Mouse (Mus musculus) kidney, embryonic 14.5 days (tissue): ENCODE measurements around the gene Matk. TPM values are rescaled to one million over a fixed set of nuclear protein-coding genes. Genes with fewer than 3 reads are reported as not detected.
A peak's percentile ranks its signal among the peaks of the same experiment; 100 is the strongest.
"Not testable (repeated sequence)": the region's sequence is repeated elsewhere in the genome, so short reads cannot be mapped to it uniquely, and the experiment has no call there.

Experiments used
- ATAC-seq: fragments of 200-750 bp; cut with Nextera tagmentation; 2 replicates; pipeline ENCODE4 v1.8.0; 2017; ENCODE audit warnings: moderate number of reproducible peaks, mild to moderate bottlenecking, moderate TSS enrichment, moderate library complexity; ENCODE audit not compliant: low FRiP score, low TSS enrichment
- H3K27ac ChIP-seq: fragments of 300-500 bp; sonication (generic); 2 replicates; pipeline ENCODE4 v1.5.1; 2014; ENCODE audit warnings: low read depth, mild to moderate bottlenecking, low read length, moderate library complexity, mixed read lengths
- H3K27me3 ChIP-seq: fragments of 300-500 bp; sonication (generic); 2 replicates; pipeline ENCODE4 v1.6.1; 2014; ENCODE audit warnings: mild to moderate bottlenecking, low read length; ENCODE audit not compliant: control insufficient read depth, insufficient read depth
- H3K36me3 ChIP-seq: fragments of 300-500 bp; sonication (generic); 2 replicates; pipeline ENCODE4 v1.6.1; 2014; ENCODE audit warnings: low read length, mixed read lengths; ENCODE audit not compliant: control insufficient read depth, insufficient read depth
- H3K4me1 ChIP-seq: fragments of 300-500 bp; sonication (generic); 2 replicates; pipeline ENCODE4 v1.6.1; 2014; ENCODE audit warnings: low read length, mixed read lengths; ENCODE audit not compliant: control insufficient read depth, insufficient read depth
- H3K4me2 ChIP-seq: fragments of 300-500 bp; sonication (generic); replicated peaks from 2 replicates; pipeline ENCODE4 v1.6.1; 2014; ENCODE audit warnings: low read depth, mild to moderate bottlenecking, low read length
- H3K4me3 ChIP-seq: fragments of 300-500 bp; sonication (generic); 2 replicates; pipeline ENCODE4 v1.5.1; 2014; ENCODE audit warnings: mild to moderate bottlenecking, low read length
- H3K9ac ChIP-seq: fragments of 300-500 bp; sonication (generic); 2 replicates; pipeline ENCODE4 v1.6.1; 2014; ENCODE audit warnings: low read depth, mild to moderate bottlenecking, low read length, moderate library complexity
- H3K9me3 ChIP-seq: fragments of 300-500 bp; sonication (generic); 2 replicates; pipeline ENCODE4 v1.6.1; 2016; ENCODE audit warnings: low read length; ENCODE audit not compliant: control insufficient read depth
- WGBS: fragments of 180-500 bp; shearing (Covaris S2); extraction: QIAGEN DNeasy Blood & Tissue Kit; methylation state at CpG from one replicate; pipeline ENCODE4 v1.1.7; 2014; 5-methylcytosine and 5-hydroxymethylcytosine counted together
- polyA plus RNA-seq: library from polyadenylated mRNA; unstranded; fragments of >200 nt; fragmentation: Nextera tagmentation; extraction: Ambion mirVana; gene quantifications from 2 replicates; pipeline ENCODE4 v1.2.1, GENCODE M21; 2014

Gene Matk
- 5.4 and 7.0 TPM in 2 replicates for polyA plus RNA-seq

DNA sequence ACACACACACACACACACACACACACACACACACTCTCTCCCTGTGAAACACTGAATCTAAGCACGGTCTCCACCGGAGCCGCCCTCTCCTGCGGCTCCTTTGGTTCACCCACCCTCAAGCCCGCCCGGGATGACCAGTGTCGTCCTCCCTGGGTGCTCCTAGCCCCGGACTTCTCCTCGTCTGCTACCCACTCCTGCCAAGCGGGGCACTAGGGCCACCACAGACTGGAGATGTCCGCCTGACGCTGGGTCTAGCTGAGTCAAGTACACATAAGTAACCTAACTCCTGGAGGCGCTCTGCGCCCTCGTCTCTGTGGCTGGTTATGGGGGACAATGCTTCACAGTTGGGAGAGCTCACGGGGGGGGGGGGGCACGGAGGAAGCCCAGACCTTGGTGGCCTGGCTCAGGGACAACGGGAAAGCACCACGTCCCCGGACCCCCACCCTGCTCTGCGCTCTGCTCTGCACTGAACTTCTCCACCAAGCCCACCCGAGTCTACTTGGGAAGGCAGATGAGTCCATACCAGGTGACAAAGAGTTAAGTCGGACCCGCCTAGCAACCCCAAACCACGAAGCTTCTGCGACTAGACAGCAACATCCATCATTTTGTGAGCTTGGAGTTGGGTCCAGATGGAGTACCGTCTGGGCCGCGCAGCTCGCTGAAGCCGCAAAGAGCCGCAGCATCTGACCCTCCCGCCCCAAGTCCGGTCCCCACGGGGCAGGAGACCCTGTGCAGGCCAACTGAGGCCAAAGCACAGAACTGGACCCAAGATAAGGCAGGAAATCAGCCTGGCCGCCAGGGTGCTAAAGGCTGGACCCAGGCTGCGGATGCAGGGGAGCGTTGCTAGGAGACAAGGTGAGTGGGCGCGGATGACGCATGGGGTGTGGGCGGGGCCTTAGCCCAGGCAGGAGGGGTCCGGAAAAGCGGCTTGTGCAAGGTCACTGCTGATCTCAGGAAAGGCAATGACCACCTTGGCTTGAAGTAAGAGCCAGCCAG is at the start of gene Matk:
TSS of gene Matk (plus strand) at position 512 of the 996 bp plus-strand sequence.
- 10% methylated on average over 44 of the region's 44 CpGs for WGBS
- Histone ChIP-seq H3K27ac (no peak within 1 kb of the TSS), H3K9ac (no peak within 1 kb of the TSS)

DNA sequence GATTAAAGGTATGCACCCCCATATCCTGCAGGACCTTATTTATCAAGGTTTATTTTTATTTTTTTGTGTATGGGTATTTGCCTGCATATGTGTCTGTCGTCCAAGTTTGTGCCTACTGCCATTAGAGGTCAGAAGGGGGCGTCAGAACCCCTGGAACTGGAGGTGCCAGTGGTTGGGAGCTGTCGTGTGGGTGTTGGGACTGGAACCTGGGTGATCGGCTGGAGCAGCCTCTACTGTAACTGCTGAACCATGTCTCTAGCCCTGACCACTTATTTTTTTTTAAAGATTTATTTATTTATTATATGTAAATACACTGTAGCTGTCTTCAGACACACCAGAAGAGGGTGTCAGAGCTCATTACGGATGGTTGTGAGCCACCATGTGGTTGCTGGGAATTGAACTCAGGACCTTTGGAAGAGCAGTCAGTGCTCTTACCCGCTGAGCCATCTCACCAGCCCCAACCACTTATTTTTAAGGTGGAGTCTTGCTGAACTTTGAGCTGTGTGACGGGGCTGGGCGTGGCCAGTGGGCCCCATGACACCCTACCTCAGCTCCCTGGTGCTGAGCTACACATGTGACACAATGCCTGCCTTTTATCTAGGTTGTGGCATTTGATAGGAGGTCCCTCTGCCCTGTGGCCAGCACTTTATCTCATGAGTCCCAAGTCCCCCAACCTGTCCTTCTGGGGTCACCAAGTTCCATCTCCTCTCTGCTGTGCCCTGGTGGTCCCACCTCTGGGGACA is 49.6 kb upstream of the Matk start:
- Histone ChIP-seq H3K4me1 (no peaks in the 10 kb centered on the region), H3K4me3 (no peak overlapping the region), H3K27me3 (no peaks in the 10 kb centered on the region; the same call in none of the 2 replicates), H3K4me2 (no peak overlapping the region), H3K9me3 (no peaks in the 10 kb centered on the region), H3K27ac (no peak overlapping the region), H3K36me3 (no peaks in the 10 kb centered on the region), H3K9ac (no peak overlapping the region)
- no peak for ATAC-seq
- 72% methylated on average over 8 of the region's 8 CpGs for WGBS

More for the DNA sequence above, at the start of gene Matk:
- peak; percentile 38; the same call in 1 of the 2 replicates for ATAC-seq
- Histone ChIP-seq H3K9me3 (no peaks in the 10 kb centered on the region), H3K4me3 (peak within 1 kb of the TSS; percentile 8; the same call in 1 of the 2 replicates), H3K4me1 (0 out of 2 replicates have a peak, but pooled peaks cover 5% of the 10 kb centered on the region), H3K36me3 (no peaks in the 10 kb centered on the region), H3K4me2 (no peak within 1 kb of the TSS), H3K27me3 (peaks cover 41% of the 10 kb centered on the region)

DNA sequence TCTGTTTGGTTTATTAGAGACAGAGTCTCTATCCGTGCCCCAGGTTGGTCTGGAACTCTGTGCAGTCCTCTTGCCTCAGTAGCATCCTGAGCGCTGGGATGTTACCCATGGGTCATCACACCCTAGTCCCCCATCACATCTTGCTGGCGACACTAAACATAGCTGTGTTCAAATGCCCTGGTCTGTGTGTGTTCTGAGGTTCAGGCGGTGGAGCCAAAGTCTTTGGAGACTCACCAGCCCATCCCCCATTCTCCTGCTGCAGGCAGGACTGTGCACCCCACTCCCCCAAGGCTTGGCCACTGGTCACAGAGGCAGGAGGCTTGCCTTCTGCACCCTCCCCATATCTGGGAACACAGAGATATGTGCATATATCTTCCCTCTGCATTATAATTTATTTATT is 48.6 kb upstream of the Matk start:
- 73% methylated on average over 4 of the region's 4 CpGs for WGBS
- ATAC-seq, result no peak
- Histone ChIP-seq H3K9me3 (no peaks in the 10 kb centered on the region), H3K9ac (no peak overlapping the region), H3K27ac (no peak overlapping the region), H3K36me3 (no peaks in the 10 kb centered on the region), H3K4me3 (no peak overlapping the region), H3K27me3 (no peaks in the 10 kb centered on the region; the same call in none of the 2 replicates), H3K4me2 (no peak overlapping the region), H3K4me1 (no peaks in the 10 kb centered on the region)

DNA sequence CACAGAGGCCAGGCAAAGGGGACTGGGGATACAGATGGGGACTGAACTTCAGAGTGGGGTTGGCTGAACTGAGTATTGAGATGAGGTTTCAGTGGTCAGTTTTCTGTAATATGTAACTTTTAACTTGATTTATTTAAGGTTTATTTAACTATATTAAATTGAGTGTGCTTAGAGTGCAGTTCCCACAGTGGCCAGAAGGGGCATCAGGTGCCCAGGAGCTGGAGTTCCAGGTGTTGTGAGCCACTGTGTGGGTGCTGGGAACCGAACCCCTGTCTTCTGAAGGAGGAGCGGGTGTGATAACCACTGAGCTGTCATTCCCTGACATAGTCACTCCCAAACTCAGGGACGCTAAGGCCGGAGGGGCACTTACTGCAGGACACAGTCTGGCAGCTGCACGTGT is 42.6 kb upstream of the Matk start:
- WGBS, result 96% methylated on average over 5 of the region's 5 CpGs
- H3K9me3 ChIP-seq, result no peaks in the 10 kb centered on the region; the same call in 1 of the 2 replicates
- H3K9ac ChIP-seq, result no peak overlapping the region
- H3K4me3 ChIP-seq, result no peak overlapping the region
- H3K36me3 ChIP-seq, result no peaks in the 10 kb centered on the region
- H3K27me3 ChIP-seq, result no peaks in the 10 kb centered on the region
- H3K27ac ChIP-seq, result no peak overlapping the region
- no peak overlapping the region for H3K4me2 ChIP-seq
- H3K4me1 ChIP-seq, result no peaks in the 10 kb centered on the region
- no peak for ATAC-seq

DNA sequence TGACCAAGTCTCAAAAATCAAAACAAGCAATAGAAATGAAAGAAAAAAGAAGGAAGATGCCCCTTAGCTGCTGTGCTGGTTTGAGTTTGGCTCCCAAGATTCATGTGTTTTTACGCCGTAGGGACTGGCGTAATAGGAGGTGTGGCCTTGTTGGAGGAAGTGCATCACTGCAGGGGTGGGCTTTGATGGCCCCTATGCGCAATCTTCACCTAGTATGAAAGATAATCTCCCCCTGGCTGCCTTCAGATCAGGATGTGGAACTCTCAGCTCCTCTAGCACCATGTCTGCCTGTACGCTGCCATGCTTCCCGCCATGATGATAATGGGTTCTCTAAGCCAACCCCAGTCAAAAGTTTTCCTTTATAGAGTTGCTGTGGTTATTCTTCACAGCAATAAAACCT is 36.5 kb upstream of the Matk start:
- no peaks in the 10 kb centered on the region for H3K9me3 ChIP-seq
- H3K9ac ChIP-seq, result no peak overlapping the region
- H3K27me3 ChIP-seq, result no peaks in the 10 kb centered on the region
- no peak overlapping the region for H3K27ac ChIP-seq
- H3K4me2 ChIP-seq, result no peak overlapping the region
- no peak for ATAC-seq
- H3K4me1 ChIP-seq, result no peaks in the 10 kb centered on the region
- H3K4me3 ChIP-seq, result no peak overlapping the region
- 89% methylated on average over 6 of the region's 6 CpGs for WGBS
- H3K36me3 ChIP-seq, result no peaks in the 10 kb centered on the region

DNA sequence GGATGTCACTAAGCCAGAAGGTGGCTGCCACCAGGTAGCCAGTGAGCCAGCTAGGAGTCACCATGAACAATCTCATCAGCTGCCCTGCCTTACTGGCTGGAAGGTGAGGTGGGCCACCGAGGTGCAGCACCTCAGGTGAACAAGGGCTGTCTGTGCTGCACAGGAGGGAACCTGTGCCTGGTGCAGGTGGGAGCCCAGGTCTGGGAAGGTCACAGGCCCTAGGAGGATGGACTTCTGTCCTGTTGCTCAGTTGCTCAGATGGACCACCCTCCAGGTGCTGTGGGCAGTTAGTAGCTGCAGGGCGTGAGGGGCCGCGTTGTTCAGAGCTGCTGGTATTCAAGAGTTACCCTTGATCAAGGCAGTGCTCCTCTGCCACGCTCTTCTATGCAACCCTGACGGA is 35.9 kb upstream of the Matk start:
- H3K27ac ChIP-seq, result no peak overlapping the region
- H3K9ac ChIP-seq, result no peak overlapping the region
- H3K4me1 ChIP-seq, result no peaks in the 10 kb centered on the region
- no peaks in the 10 kb centered on the region for H3K27me3 ChIP-seq
- no peak overlapping the region for H3K4me3 ChIP-seq
- H3K4me2 ChIP-seq, result no peak overlapping the region
- no peak for ATAC-seq
- no peaks in the 10 kb centered on the region for H3K36me3 ChIP-seq
- 82% methylated on average over 6 of the region's 6 CpGs for WGBS
- H3K9me3 ChIP-seq, result no peaks in the 10 kb centered on the region

DNA sequence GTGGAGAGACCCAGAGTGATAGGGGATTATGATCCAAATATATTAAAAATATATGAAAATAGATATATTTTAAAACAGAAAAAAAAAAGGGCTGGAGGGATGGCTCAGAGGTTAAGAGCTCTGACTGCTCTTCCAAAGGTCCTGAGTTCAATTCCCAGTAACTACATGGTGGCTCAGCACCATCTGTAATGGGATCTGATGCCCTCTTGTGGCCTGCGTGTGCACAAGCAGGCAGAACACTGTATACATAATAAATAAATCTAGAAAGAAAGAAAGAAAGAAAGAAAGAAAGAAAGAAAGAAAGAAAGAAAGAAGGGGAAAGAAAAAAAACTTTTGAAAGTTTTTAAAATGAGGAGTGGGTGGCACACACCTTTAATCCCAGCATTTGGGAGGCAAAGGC is 35.5 kb upstream of the Matk start:
- H3K27me3 ChIP-seq, H3K9ac ChIP-seq, ATAC-seq, H3K9me3 ChIP-seq, H3K27ac ChIP-seq, H3K4me2 ChIP-seq, H3K36me3 ChIP-seq, H3K4me3 ChIP-seq, H3K4me1 ChIP-seq: not testable (repeated sequence)
- WGBS, result 18% methylated on average over 1 of the region's 1 CpGs

DNA sequence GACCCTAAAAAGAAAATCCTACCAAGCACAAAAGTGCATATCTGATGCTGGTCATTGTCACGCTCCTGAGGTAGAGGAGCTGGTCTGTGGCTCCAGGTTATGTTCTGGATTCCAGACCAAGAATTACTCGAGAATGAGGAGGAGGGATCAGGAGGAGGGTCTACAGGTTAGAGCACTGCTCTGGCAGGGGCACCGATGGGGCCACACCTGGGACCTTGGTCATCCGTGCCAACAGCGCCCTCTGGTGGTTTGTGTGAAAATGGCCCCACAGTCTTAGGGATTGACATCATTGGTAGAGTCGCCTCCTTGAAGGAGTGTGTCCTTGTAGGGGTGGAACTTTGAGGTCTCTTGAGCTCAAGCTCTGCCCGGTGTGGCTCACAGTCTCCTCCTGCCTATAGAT is 34.8 kb upstream of the Matk start:
- no peak overlapping the region for H3K4me2 ChIP-seq
- no peaks in the 10 kb centered on the region for H3K36me3 ChIP-seq
- H3K4me1 ChIP-seq, result no peaks in the 10 kb centered on the region
- H3K27me3 ChIP-seq, result no peaks in the 10 kb centered on the region
- no peak overlapping the region for H3K27ac ChIP-seq
- no peak overlapping the region for H3K9ac ChIP-seq
- no peak overlapping the region for H3K4me3 ChIP-seq
- 34% methylated on average over 7 of the region's 7 CpGs for WGBS
- H3K9me3 ChIP-seq, result no peaks in the 10 kb centered on the region
- peak; percentile 51; the same call in 1 of the 2 replicates for ATAC-seq
